Mouse (Mus musculus) left cerebral cortex, adult 2 months (tissue): Measurements from ENCODE around the gene H2al1k. TPM values are rescaled to one million over a fixed set of nuclear protein-coding genes. Genes with fewer than 3 reads are reported as not detected.
"Not testable (repeated sequence)": the region's sequence is repeated elsewhere in the genome, so short reads cannot be mapped to it uniquely, and the experiment has no call there.

Source experiments
- DNase-seq, 2 experiments: peaks; one replicate each; pipeline ENCODE4 v3.0.0; 2021 to 2022; ENCODE audit warnings: low spot score in 2 of 2, mixed read lengths in 1 of 2; ENCODE audit errors: extremely low spot score in 1 of 2
- H3K27ac ChIP-seq: fragments of 200-600 bp; 2 replicates; pipeline ENCODE4 v1.8.1; 2022
- H3K4me3 ChIP-seq: fragments of 200-600 bp; 2 replicates; pipeline ENCODE4 v1.8.1; 2022
- CTCF ChIP-seq: fragments of 200-600 bp; IDR thresholded peaks from 2 replicates; pipeline ENCODE4 v1.8.1; 2022; ENCODE audit warnings: antibody characterized with exemption, mild to moderate bottlenecking, moderate library complexity
- intact Hi-C: fragments of 180-260 bp; cut with DNase I; formaldehyde crosslinking; loops from one replicate; pipeline ENCODE4 v1.15.1; 2025
- long read RNA-seq, 2 experiments: library from polyadenylated mRNA; stranded (forward); transcript quantifications; one replicate each; pipeline ENCODE4 v2.0.0; 2021; ENCODE audit warnings: borderline mapping rate in 2 of 2
- total RNA-seq, 2 experiments: library from RNA; stranded (reverse); gene quantifications; 2 replicates each; pipeline ENCODE4 v1.2.3; 2021

H2al1k gene
- under 1 TPM in 1 of 2 experiments, not detected in 1; 0.77 TPM for total RNA-seq
- long read RNA-seq, experiment 1 = 0 reads
- long read RNA-seq, experiment 2 = 0 reads

GRCm38 (mm10) chrX:9350327-9350726 lies at the start of gene H2al1k:
Gene H2al1k, plus strand, starts transcription at chrX:9350627.
- intact Hi-C loops, H3K4me3 ChIP-seq, DNase-seq, H3K27ac ChIP-seq: not testable (repeated sequence)

- H3K4me3 ChIP-seq = no peak overlapping the region
- TF ChIP-seq CTCF = no peak
- no peak for DNase-seq
- H3K27ac ChIP-seq = no peak overlapping the region
- intact Hi-C loops = no loop called here
Observed at GRCm38 (mm10) chrX:9302791-9303190, 47.6 kb upstream of the H2al1k start.

- H3K4me3 ChIP-seq = no peak overlapping the region
- intact Hi-C loops = no loop called here
- no peak for TF ChIP-seq CTCF
Observed at GRCm38 (mm10) chrX:9303455-9303854, 47.0 kb upstream of the H2al1k start.

GRCm38 (mm10) chrX:9316457-9316856 lies 34.0 kb upstream of the H2al1k start:
- intact Hi-C loops, DNase-seq, H3K27ac ChIP-seq, H3K4me3 ChIP-seq: not testable (repeated sequence)

More at GRCm38 (mm10) chrX:9303455-9303854, 47.0 kb upstream of the H2al1k start:
- no peak overlapping the region for H3K27ac ChIP-seq
- DNase-seq = no peak

GRCm38 (mm10) chrX:9327954-9328353 lies 22.5 kb upstream of the H2al1k start:
- intact Hi-C loops, DNase-seq, H3K4me3 ChIP-seq, H3K27ac ChIP-seq: not testable (repeated sequence)

GRCm38 (mm10) chrX:9332366-9332962 lies 18.0 kb upstream of the H2al1k start:
- H3K27ac ChIP-seq, intact Hi-C loops, DNase-seq, H3K4me3 ChIP-seq: not testable (repeated sequence)

GRCm38 (mm10) chrX:9333035-9333434 lies 17.4 kb upstream of the H2al1k start:
- H3K27ac ChIP-seq, H3K4me3 ChIP-seq, intact Hi-C loops: not testable (repeated sequence)
- peak; percentile 7 to 66 for DNase-seq
- peak; percentile 39 for TF ChIP-seq CTCF

- H3K27ac ChIP-seq, DNase-seq, intact Hi-C loops, H3K4me3 ChIP-seq: not testable (repeated sequence)
Observed at GRCm38 (mm10) chrX:9334996-9335395, 15.4 kb upstream of the H2al1k start.

- DNase-seq = peak in 1 of 2 experiments; percentile 8
- intact Hi-C loops = loop anchor here (5.0 kb wide), 1 partner anchor 698 kb away; no protein-coding TSS in a partner anchor
- peak; percentile 22 for TF ChIP-seq CTCF
Observed at GRCm38 (mm10) chrX:9374012-9374411, 23.6 kb downstream of the H2al1k start.

GRCm38 (mm10) chrX:9375927-9376326 lies 25.5 kb downstream of the H2al1k start:
- intact Hi-C loops, H3K27ac ChIP-seq, H3K4me3 ChIP-seq, DNase-seq: not testable (repeated sequence)

More at GRCm38 (mm10) chrX:9374012-9374411, 23.6 kb downstream of the H2al1k start:
- H3K4me3 ChIP-seq, H3K27ac ChIP-seq: not testable (repeated sequence)

Other genes starting within 250 kb of the H2al1k start
- gene 4930402K13Rik, start 246.1 kb upstream of the H2al1k start, total RNA-seq = not detected
- gene Lancl3, start 150.7 kb upstream of the H2al1k start, total RNA-seq = 1 to 10 TPM; 6.8 to 7.8 TPM
- gene Gm14862, start 93.7 kb upstream of the H2al1k start, total RNA-seq = not detected
- 10 to 100 TPM; 15.2 to 16.6 TPM for gene Xk, start 77.9 kb upstream of the H2al1k start, total RNA-seq
- not detected for gene H2al1m, start 66.9 kb upstream of the H2al1k start, total RNA-seq
- gene Cybb, start 137.1 kb downstream of the H2al1k start, total RNA-seq = under 1 TPM; 0.54 to 0.93 TPM
- not detected for gene H2al1o, start 221.8 kb downstream of the H2al1k start, total RNA-seq